Mouse (Mus musculus) liver, embryonic 14.5 days (tissue): Measurements from ENCODE around the gene 9130213A22Rik. TPM values are rescaled to one million over a fixed set of nuclear protein-coding genes. Genes with fewer than 3 reads are reported as not detected.

ENCODE experiments used
- ATAC-seq: fragments of 200-750 bp; cut with Nextera tagmentation; 2 replicates; pipeline ENCODE4 v1.8.0; 2017; ENCODE audit warnings: moderate number of reproducible peaks, mild to moderate bottlenecking, moderate library complexity; ENCODE audit not compliant: insufficient read depth
- DNase-seq, 3 experiments: peaks; one replicate each; pipeline ENCODE4 v3.0.0-alpha.2; 2012 to 2013; ENCODE audit warnings: low read depth in 3 of 3, low spot score in 3 of 3
- H3K27ac ChIP-seq: fragments of 300-500 bp; sonication (generic); 2 replicates; pipeline ENCODE4 v1.5.1; 2014; ENCODE audit warnings: moderate library complexity, mild to moderate bottlenecking, control low read depth, inconsistent platforms
- H3K27me3 ChIP-seq: fragments of 300-500 bp; sonication (generic); 2 replicates; pipeline ENCODE4 v1.6.1; 2014; ENCODE audit warnings: mild to moderate bottlenecking, low read length, moderate library complexity; ENCODE audit not compliant: control insufficient read depth, insufficient read depth
- H3K36me3 ChIP-seq: fragments of 300-500 bp; sonication (generic); replicated peaks from 2 replicates; pipeline ENCODE4 v1.6.1; 2014; ENCODE audit warnings: low read depth; ENCODE audit not compliant: control insufficient read depth, insufficient read depth
- H3K4me1 ChIP-seq, 2 experiments: fragments of 200-500 bp in 1 of 2; fragments of 300-500 bp in 1 of 2; sonication (generic) in 1 of 2; replicated peaks; 2 replicates each; pipeline ENCODE4 v1.6.1; 2012 to 2014; ENCODE audit warnings: antibody characterized with exemption in 1 of 2, inconsistent platforms in 1 of 2, low read length in 1 of 2; ENCODE audit not compliant: control insufficient read depth in 2 of 2, insufficient read depth in 2 of 2
- H3K4me2 ChIP-seq: fragments of 300-500 bp; sonication (generic); 2 replicates; pipeline ENCODE4 v1.6.1; 2014; ENCODE audit warnings: low read depth, mild to moderate bottlenecking, control low read depth, moderate library complexity
- H3K4me3 ChIP-seq, 2 experiments: fragments of 200-500 bp in 1 of 2; fragments of 300-500 bp in 1 of 2; sonication (generic) in 1 of 2; 2 replicates each; pipeline ENCODE4 v1.5.1; 2012 to 2014; ENCODE audit warnings: low read depth in 2 of 2, low read length in 2 of 2, mild to moderate bottlenecking in 2 of 2, control low read depth in 1 of 2, inconsistent platforms in 1 of 2, moderate library complexity in 1 of 2; ENCODE audit not compliant: insufficient read depth in 1 of 2
- H3K9ac ChIP-seq: fragments of 300-500 bp; sonication (generic); replicated peaks from 2 replicates; pipeline ENCODE4 v1.6.1; 2014; ENCODE audit warnings: mild to moderate bottlenecking, control low read depth, moderate library complexity
- H3K9me3 ChIP-seq: fragments of 300-500 bp; sonication (generic); 2 replicates; pipeline ENCODE4 v1.6.1; 2016; ENCODE audit warnings: low read length, mixed read lengths; ENCODE audit not compliant: control insufficient read depth
- CTCF ChIP-seq: IDR thresholded peaks from 2 replicates; pipeline ENCODE4 v1.5.1; 2016; ENCODE audit warnings: antibody characterized with exemption, low read depth, control low read depth
- EP300 ChIP-seq: IDR thresholded peaks from 2 replicates; pipeline ENCODE4 v1.6.1; 2016; ENCODE audit warnings: antibody characterized with exemption, low read depth
- WGBS: fragments of 180-500 bp; shearing (Covaris S2); extraction: QIAGEN DNeasy Blood & Tissue Kit; methylation state at CpG from one replicate; pipeline ENCODE4 v1.1.7; 2014; ENCODE audit not compliant: insufficient replicate concordance; 5-methylcytosine and 5-hydroxymethylcytosine counted together
- polyA plus RNA-seq, 2 experiments: library from polyadenylated mRNA; depleted of rRNA in 1 of 2; stranded (reverse) in 1 of 2; unstranded in 1 of 2; fragments of >200 nt; fragmentation: Nextera tagmentation in 1 of 2; extraction: Ambion mirVana in 1 of 2; gene quantifications; 2 replicates each; pipeline versions ENCODE4 v1.2.1 to v1.2.3; 2012 to 2014

9130213A22Rik gene
- polyA plus RNA-seq, 2 experiments: 0.08 TPM; not detected in 1

DNA sequence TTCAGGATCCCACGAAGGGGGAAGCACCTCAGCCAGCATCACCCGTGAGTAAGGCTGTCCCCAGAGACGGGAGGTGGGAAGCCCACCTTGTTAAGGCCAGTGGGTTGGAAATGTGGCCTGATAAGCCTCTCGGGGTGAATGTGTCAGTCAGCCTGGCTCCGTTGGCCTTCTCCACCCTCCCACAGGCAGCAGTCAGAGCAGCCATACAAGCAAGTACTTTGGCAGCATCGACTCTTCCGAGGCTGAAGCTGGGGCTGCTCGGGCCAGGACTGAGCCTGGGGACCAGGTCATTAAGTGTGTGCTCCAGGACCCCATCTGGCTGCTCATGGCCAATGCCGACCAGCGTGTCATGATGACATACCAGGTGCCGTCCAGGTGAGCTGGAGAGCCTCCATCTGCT is 14.7 kb downstream of the 9130213A22Rik start:
- H3K9me3 ChIP-seq: no peaks in the 10 kb centered on the region
- ATAC-seq (no peak), DNase-seq (no peak)
- H3K36me3 ChIP-seq: peaks cover 8% of the 10 kb centered on the region
- H3K9ac ChIP-seq: no peak overlapping the region
- 74% methylated on average over 11 of the region's 11 CpGs for WGBS
- no peaks in the 10 kb centered on the region; the same call in 1 of the 2 replicates for H3K27me3 ChIP-seq
- no peak overlapping the region for H3K4me2 ChIP-seq
- TF ChIP-seq CTCF (no peak), EP300 (no peak)
- H3K4me1 ChIP-seq: peaks cover 4 to 17% of the 10 kb centered on the region in 2 experiments
- H3K4me3 ChIP-seq: no peak overlapping the region
- H3K27ac ChIP-seq: no peak overlapping the region

DNA sequence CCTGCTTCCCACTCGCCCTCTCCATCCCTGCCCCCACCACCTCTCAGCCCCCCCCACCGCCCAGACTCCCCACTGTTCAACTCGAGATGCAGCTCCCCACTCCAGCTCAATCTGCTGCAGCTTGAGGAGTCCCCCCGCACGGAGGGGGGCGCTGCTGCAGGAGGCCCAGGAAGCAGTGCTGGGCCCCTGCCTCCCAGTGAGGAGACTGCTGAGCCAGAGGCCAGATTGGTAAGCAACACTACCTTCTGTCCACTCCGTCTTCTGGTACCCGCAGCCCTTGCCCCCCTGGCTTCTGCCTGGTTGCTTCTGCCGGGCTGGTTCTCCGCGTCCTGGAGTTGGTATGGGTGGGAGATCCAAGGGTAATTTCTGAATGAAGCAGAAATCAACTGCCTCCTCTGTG is 15.5 kb downstream of the 9130213A22Rik start:
- no peak for DNase-seq
- no peak overlapping the region for H3K4me2 ChIP-seq
- H3K36me3 ChIP-seq: peaks cover 8% of the 10 kb centered on the region
- H3K4me1 ChIP-seq: peaks cover 4 to 13% of the 10 kb centered on the region in 2 experiments
- no peaks in the 10 kb centered on the region for H3K9me3 ChIP-seq
- no peak overlapping the region for H3K27ac ChIP-seq
- ATAC-seq: no peak
- TF ChIP-seq EP300 (no peak), CTCF (no peak)
- 83% methylated on average over 11 of the region's 11 CpGs for WGBS
- H3K9ac ChIP-seq: no peak overlapping the region
- H3K4me3 ChIP-seq: no peak overlapping the region
- H3K27me3 ChIP-seq: no peaks in the 10 kb centered on the region

DNA sequence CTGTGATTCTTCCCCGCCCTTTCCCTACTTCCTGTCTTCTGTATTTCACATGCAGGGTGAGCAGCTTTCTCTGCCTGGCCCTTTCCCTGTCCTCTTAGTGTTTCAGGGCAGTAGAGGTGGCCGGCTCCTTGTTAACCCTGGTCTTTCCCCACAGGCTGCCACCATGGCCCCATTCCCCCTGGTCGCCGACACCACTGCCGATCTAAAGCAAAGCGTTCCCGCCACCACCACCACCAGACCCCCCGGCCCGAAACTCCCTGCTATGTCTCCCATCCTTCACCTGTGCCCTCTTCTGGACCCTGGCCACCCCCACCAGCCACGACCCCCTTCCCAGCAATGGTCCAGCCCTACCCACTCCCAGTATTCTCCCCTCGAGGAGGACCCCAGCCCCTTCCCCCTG is 16.1 kb downstream of the 9130213A22Rik start:
- H3K36me3 ChIP-seq: peaks cover 8% of the 10 kb centered on the region
- no peak for DNase-seq
- no peaks in the 10 kb centered on the region for H3K27me3 ChIP-seq
- 82% methylated on average over 11 of the region's 11 CpGs for WGBS
- no peak overlapping the region for H3K4me2 ChIP-seq
- H3K4me1 ChIP-seq: peaks cover under 1 to 8% of the 10 kb centered on the region in 2 experiments; a peak in 3 of 4 replicates
- H3K9me3 ChIP-seq: no peaks in the 10 kb centered on the region
- TF ChIP-seq EP300: no peak
- TF ChIP-seq CTCF: no peak
- no peak overlapping the region for H3K9ac ChIP-seq
- no peak for ATAC-seq
- H3K4me3 ChIP-seq: no peak overlapping the region
- no peak overlapping the region for H3K27ac ChIP-seq

DNA sequence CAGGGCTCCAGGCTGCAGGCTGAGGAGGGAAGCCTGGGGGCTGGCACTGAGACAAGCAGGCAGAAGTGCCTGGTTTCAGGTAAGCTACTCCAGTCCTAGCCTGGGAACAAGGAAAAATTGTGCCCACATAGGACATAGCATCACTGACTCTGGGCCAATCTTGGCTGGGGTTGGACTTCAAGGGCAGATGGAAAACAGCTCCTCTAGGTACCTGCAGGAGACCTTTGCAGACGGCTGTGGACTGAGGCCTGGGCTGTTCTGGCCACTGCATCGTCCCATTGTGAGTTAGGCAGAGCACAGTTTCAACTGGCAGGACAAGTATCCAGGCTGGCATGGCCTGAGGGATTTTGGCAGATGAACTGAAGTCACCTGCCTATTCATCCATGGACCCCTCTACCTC is 16.6 kb downstream of the 9130213A22Rik start:
- H3K27ac ChIP-seq: no peak overlapping the region
- H3K36me3 ChIP-seq: peaks cover 8% of the 10 kb centered on the region
- 66% methylated on average over 2 of the region's 2 CpGs for WGBS
- H3K9me3 ChIP-seq: no peaks in the 10 kb centered on the region
- H3K27me3 ChIP-seq: no peaks in the 10 kb centered on the region
- no peak for ATAC-seq
- no peak overlapping the region for H3K4me2 ChIP-seq
- H3K4me1 ChIP-seq: peaks cover 0 to 5% of the 10 kb centered on the region in 2 experiments; a peak in 3 of 4 replicates
- H3K4me3 ChIP-seq: no peak overlapping the region
- no peak for DNase-seq
- H3K9ac ChIP-seq: no peak overlapping the region
- TF ChIP-seq EP300 (no peak), CTCF (no peak)

DNA sequence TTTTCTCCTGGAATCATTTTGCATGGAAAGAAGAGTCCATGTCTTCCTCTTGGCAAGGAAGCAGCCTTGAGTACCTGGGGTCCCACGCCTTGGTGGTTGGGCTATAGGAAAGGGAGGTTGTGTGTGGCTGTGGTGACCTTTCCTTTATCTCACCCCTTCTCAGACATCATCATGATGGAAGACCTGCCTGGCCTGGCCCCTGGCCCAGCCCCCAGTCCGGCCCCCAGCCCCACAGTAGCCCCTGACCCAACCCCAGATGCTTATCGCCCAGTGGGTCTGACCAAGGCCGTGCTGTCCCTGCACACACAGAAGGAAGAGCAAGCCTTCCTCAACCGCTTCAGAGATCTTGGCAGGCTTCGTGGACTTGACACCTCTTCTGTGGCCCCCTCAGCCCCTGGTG is 17.2 kb downstream of the 9130213A22Rik start:
- Histone ChIP-seq H3K27ac (no peak overlapping the region), H3K9me3 (no peaks in the 10 kb centered on the region), H3K4me3 (no peak overlapping the region), H3K9ac (no peak overlapping the region), H3K27me3 (no peaks in the 10 kb centered on the region), H3K36me3 (peaks cover 8% of the 10 kb centered on the region), H3K4me1 (peaks cover 0 to 7% of the 10 kb centered on the region in 2 experiments; a peak in 2 of 4 replicates), H3K4me2 (no peak overlapping the region)
- 73% methylated on average over 6 of the region's 6 CpGs for WGBS
- ATAC-seq (no peak), DNase-seq (no peak)
- TF ChIP-seq CTCF (no peak), EP300 (no peak)
